Mouse (Mus musculus) frontal cortex, adult (tissue): ENCODE measurements around the gene Rpl3l.
A peak's percentile ranks its signal among the peaks of the same experiment; 100 is the strongest.

Experiments
- ATAC-seq: cut with Nextera tagmentation; 2 replicates; pipeline ENCODE4 v1.9.2; 2017; ENCODE audit warnings: mild to moderate bottlenecking, moderate library complexity, mixed read lengths; ENCODE audit not compliant: low TSS enrichment

Gene Rpl3l

GRCm38 (mm10) chr17:24742307-24742706 is 14.7 kb downstream of the Rpl3l start:
- no peak for ATAC-seq

- ATAC-seq = no peak
These were observed 16.3 kb downstream of the Rpl3l start for GRCm38 (mm10) chr17:24743896-24744295.

GRCm38 (mm10) chr17:24744381-24744780 is 16.8 kb downstream of the Rpl3l start:
- ATAC-seq = no peak

GRCm38 (mm10) chr17:24745526-24746497 is 18.2 kb downstream of the Rpl3l start:
- peak; percentile 88 for ATAC-seq

- no peak for ATAC-seq
These were observed 19.4 kb downstream of the Rpl3l start for GRCm38 (mm10) chr17:24746986-24747385.

GRCm38 (mm10) chr17:24751528-24751927 is 23.9 kb downstream of the Rpl3l start:
- no peak for ATAC-seq

- no peak; the same call in 1 of the 2 replicates for ATAC-seq
These were observed 25.1 kb downstream of the Rpl3l start, which contains the start of gene Hs3st6 for GRCm38 (mm10) chr17:24752415-24753394. Hs3st6 (plus strand) TSS chr17:24752988.

- ATAC-seq = no peak
These were observed 29.8 kb downstream of the Rpl3l start for GRCm38 (mm10) chr17:24757394-24757793.

- ATAC-seq = no peak
These were observed 33.5 kb downstream of the Rpl3l start for GRCm38 (mm10) chr17:24761121-24761520.

GRCm38 (mm10) chr17:24765016-24765905 is 37.6 kb downstream of the Rpl3l start:
- ATAC-seq = no peak

- ATAC-seq = no peak
These were observed 38.8 kb downstream of the Rpl3l start for GRCm38 (mm10) chr17:24766266-24766875.

- ATAC-seq = no peak
These were observed 41.5 kb downstream of the Rpl3l start for GRCm38 (mm10) chr17:24769146-24769545.

- no peak for ATAC-seq
These were observed 45.6 kb downstream of the Rpl3l start for GRCm38 (mm10) chr17:24773241-24773640.

GRCm38 (mm10) chr17:24775173-24775572 is 47.6 kb downstream of the Rpl3l start:
- ATAC-seq = no peak

- no peak for ATAC-seq
These were observed 49.5 kb downstream of the Rpl3l start for GRCm38 (mm10) chr17:24777073-24777472.

GRCm38 (mm10) chr17:24780821-24781220 is 53.2 kb downstream of the Rpl3l start:
- no peak for ATAC-seq
